Mouse (Mus musculus): Measurements from ENCODE around the gene Pigr.
A peak's percentile ranks its signal among the peaks of the same experiment; 100 is the strongest.

Pigr gene

GRCm38 (mm10) chr1:130829906-130830830, 3.7 kb downstream of the Pigr start:
- DNase-seq (ENCODE audit: low spot score) = no peak

DNA sequence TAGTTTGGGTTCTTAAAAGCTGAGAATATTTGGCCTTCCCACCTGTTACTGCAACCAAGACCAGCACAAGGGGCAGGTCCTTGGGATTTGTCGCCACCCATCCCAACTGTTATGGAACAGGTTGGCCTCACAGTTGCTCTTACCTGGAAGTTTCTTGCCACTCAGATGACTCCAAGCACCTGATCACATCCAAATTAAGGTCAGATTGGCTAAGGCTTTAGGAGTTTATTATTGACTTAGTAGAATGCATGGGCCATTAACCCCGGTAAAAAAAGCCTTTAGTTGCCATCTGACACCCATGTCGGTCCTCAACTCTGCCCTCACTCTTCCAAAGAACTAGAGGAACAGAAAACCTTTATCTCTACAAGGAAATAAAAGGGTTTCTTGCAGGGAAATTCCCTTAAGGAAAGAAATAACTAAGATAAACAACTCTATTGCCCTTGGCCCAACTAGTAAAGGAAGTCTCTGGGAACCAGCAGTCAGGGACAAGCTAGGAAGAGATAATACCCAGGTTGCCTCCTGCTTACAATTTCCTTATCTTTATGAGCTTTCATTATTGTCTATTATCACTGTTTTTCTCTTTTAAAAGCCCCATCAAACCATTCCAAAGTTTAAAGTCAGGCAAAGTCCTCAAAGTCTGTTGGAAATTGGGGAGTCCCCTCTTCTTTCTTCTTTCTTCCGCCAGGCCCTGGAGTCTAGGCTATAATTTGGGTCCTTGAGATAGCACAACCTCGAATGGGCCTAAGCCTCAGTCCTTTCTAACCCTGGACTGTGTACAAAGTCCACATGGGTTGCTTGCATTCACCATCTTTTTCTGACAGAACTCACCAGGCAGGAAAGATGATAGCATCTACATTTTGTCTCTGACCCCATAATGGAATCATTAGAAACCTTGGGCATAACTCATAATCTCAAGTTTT, 6.0 kb downstream of the Pigr start:
- DNase-seq (ENCODE audit: low spot score) = no peak

DNA sequence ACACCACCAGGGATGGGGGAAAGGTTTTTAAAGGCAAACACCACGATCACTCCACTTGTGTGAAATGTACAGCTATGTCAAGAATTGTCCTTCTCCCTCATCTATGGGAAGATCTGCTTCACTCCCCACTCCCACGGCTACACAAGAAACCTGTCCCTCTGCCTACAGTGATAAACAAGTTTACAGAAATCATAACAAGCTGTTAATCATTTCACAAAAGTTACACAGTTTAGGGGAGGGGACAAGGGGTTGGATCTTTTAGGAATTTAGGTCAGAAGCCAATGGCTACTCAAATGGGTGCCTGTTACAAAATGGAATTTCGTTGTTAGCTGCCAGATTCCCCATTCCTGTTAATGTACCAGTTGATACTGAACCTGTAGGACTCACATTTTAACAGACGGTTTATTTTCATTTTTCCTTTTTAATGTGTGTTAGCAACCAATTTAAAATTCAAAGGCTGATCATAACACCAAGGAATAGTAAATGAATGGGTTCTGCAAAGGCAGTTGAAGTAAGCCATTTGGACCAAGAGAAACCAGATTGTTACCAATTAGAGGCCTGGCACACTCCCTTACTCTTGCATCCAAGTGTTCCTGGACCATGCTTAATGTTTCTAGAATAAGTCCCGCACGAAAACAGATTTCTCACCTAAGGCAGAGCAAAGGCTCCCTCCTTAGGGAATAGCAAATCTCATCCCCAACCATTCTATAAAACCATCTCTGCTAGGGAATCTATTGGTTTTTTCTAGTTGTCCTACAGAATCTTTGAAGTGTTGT, 8.9 kb downstream of the Pigr start:
- DNase-seq (ENCODE audit: low spot score) = no peak

- DNase-seq (ENCODE audit: low spot score) = no peak
These were observed 11.8 kb downstream of the Pigr start for GRCm38 (mm10) chr1:130838288-130838687.

DNA sequence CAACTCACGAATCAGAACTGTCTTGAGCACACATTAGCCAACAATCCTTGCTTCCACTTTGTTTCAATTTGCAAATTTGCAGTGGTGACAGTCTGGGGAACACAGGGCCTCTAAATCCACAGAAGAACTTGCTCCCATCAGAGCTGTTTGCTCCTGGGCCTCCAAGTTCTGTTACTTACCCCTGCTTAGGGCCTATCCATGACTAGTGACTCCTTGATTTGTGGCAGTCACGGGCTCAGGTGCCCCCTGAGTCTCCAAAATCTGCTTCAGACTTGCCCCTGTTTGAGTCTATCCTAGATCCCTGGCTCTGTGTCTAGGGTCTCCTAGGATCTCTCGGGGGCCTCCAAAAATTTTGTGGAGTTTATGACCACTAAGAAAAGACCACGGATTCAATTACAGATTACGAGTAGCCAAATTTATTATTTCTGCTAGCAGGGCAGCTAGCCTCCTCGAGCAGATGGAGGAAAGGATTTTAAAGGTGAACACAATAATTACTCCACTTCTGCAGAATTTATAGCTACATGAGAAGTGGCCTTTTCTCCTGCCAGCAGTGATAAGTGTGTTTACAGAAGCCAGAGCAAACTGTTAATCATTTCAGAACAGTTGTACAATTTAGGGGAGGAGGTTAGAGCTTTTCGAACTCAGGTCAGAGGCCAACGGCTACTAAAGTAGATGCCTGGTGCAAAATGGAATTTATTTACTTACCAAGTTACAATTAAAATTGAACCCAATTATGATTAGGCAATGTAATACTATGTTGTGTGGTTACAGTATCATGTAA, 14.3 kb downstream of the Pigr start:
- DNase-seq (ENCODE audit: low spot score) = no peak

- no peak for DNase-seq (ENCODE audit: low spot score)
These were observed 15.1 kb downstream of the Pigr start for GRCm38 (mm10) chr1:130841621-130842020.

- no peak for DNase-seq (ENCODE audit: low spot score)
These were observed 18.0 kb downstream of the Pigr start for GRCm38 (mm10) chr1:130844516-130844915.

DNA sequence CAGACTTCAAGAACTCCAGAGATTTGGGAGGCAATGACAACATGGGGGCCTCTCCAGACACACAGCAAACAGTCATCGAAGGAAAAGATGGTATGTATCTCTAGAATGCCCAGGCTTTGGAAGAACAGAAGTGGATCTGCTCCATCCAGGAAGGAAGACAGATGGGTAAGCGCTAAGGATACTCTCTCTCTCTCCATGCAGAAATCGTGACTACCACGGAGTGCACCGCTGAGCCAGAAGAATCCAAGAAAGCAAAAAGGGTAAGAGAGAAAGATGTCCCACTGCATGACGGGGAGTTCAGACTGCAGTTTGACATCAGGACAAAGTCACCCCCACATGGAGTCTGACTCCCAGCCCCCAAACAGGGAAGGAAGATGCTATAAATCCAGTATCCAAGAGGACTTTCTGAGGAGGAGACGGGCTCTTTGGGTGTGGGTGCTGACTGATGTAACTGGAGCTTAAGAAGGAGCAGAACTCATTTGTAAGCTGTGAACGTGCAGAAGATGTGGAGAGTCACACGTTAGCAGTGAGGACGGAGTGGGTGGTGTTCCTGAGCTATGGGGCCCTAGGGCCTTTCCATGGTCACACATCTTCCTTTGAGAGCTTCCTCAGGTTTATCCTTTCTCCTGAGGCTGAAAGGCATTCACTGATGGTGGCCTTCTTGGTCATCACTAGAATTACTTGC, 23.2 kb downstream of the Pigr start:
- no peak for DNase-seq (ENCODE audit: low spot score)

DNA sequence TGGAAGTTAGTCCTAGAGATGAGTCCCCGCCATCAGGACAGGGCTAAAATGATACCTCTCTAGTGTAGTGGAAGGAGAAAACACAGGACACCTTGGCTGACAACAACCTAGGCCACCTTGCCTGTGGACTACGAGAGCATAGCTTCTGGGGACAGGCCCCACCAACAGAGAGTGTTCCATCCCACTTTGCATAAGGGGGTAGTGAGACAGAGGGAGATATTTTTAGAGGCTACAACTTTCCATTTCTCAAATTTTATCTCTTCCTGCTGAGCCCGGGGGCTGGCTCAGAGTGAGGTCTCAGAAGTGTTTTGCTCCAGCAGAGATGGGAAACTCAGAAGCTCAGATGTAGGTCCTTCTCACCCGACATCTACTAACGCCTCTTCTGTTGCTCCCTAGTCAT, 23.9 kb downstream of the Pigr start:
- DNase-seq (ENCODE audit: low spot score) = no peak

DNA sequence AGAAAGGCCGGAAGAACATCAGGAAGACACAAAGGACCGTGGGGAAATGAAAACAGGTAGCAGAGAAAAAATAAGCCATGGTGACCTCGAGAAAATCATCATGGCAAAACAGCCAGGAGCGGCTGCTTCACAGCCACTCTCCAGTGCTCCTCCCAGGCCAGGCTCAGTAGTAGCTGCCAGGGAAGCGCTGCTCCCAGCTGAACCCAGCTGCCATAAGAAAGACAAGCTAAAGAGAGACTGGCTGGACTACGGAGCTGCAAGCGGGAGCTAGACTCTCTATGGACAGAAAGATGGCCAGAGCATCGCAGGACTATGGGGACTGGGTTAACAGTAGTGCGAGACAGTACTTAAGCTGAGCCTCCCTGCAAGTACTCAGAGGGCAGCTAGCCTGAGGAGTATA, 28.3 kb downstream of the Pigr start:
- no peak for DNase-seq (ENCODE audit: low spot score)

GRCm38 (mm10) chr1:130855723-130856122, 29.2 kb downstream of the Pigr start:
- DNase-seq (ENCODE audit: low spot score) = no peak

DNA sequence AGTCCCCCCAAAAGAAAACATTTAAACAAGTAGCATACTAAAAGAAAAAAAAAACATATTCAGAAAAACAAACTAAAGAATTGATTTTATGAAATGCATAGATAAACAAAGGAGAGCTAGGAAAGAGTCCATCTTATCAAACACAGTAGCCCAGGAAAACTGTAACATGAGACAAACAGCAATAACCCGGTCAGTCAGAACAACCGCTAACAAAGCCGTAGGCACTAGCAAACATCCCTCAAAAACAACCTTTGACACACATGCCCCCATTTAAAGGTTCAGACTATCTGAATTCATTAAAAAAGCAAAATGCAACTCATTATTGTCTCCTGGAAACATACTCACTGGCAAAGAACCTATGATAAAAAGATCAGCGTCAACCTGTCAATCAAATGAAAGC, 31.0 kb downstream of the Pigr start:
- no peak for DNase-seq (ENCODE audit: low spot score)

- DNase-seq (ENCODE audit: low spot score) = no peak
These were observed 37.8 kb downstream of the Pigr start for GRCm38 (mm10) chr1:130864238-130864637.

- DNase-seq (ENCODE audit: low spot score) = no peak
These were observed 38.3 kb downstream of the Pigr start for GRCm38 (mm10) chr1:130864741-130865140.

DNA sequence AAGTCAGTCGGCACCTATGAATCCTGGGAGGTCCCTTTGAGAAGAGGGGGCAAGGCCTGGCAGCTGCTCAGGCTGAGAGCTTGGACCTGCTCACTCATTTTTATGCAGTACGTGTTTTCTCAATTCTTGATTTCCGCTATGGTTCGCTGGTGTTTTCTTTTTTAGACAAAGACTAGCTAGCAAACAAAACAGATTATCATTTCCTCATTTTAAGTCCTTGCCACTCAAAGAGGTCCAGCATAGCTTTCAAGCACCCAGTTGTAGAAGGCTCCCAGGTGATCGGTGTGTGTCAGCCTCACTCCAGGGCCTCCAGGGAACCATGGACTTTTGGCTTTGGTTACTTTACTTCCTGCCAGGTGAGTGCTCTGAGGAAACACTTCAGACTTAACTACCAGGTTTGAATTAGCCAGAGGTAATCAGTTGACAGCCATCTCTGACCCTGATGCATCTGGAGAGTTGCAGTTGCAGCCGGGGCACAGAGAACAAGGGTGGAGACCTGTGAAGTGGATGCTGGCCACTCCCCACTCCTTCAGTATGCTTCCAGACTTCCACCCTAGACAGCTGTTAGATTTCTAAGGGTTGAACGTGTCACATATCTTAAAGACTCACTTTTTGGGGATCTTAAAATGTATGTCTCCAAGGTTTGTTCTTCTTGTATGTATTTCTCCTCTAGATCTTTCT, 39.2 kb downstream of the Pigr start, which contains the start of gene Fcmr:
Gene Fcmr, plus strand, starts transcription at position 129 of the 681 bp plus-strand sequence.
- no peak for DNase-seq (ENCODE audit: low spot score)

DNA sequence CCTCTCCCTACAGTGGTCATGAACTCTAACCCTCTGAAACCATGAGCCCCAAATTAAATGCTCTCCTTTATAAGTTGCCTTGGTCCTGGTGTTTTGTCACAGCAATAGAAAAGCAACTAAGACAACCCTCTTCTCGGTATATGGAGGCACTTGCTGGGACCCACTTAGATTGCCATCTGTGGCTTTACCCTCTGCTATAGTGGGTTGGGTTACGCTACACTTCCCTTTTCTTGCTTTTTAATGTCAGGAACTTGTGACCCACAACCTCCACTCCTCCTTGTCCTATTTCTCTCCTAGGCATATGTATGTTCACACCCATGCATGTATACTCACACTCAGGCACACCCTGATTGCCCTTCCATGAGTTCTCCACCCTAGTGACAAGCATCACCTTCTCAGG, 46.4 kb downstream of the Pigr start:
- DNase-seq (ENCODE audit: low spot score) = no peak

- DNase-seq (ENCODE audit: low spot score) = peak; percentile 25
These were observed 48.7 kb downstream of the Pigr start for GRCm38 (mm10) chr1:130875139-130875538.

DNA sequence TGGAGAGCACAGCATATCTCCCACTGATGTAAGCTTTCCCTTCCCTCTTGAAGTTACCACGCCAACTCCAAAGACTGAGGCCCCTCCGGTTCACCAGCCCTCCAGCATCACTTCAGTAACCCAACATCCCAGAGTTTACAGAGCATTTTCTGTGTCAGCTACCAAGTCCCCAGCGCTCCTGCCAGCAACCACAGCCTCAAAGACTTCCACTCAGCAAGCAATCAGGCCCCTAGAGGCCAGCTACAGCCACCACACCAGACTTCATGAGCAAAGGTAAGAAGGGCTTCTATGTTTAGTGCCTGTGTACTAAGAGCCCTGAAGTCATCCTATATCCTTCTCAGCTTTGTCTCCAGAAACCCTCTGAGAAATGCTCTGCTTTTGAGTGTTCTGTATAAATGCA, 49.4 kb downstream of the Pigr start:
- DNase-seq (ENCODE audit: low spot score) = no peak

- DNase-seq (ENCODE audit: low spot score) = peak; percentile 54
These were observed 50.5 kb downstream of the Pigr start for GRCm38 (mm10) chr1:130876931-130877509.

Data from ovary, postnatal 14 days (tissue).